Mouse (Mus musculus) liver, embryonic 12.5 days (tissue): ENCODE measurements around the gene Ccl12. TPM values are rescaled to one million over a fixed set of nuclear protein-coding genes. Genes with fewer than 3 reads are reported as not detected.

ENCODE experiments used
- polyA plus RNA-seq: library from polyadenylated mRNA; unstranded; fragments of >200 nt; fragmentation: Nextera tagmentation; extraction: Ambion mirVana; gene quantifications from 2 replicates; pipeline ENCODE4 v1.2.1, GENCODE M21; 2016

Ccl12 gene
- polyA plus RNA-seq, 1 experiment from 2014 or later: 0.50 TPM

Other genes with a start within 250 kb of the Ccl12 start
- not detected in 2 replicates for gene 5530401A14Rik, start 241.2 kb upstream of the Ccl12 start, polyA plus RNA-seq
- gene Asic2, start 133.4 kb upstream of the Ccl12 start, polyA plus RNA-seq: 0.06 and 0.11 TPM in 2 replicates
- 2.0 and 2.8 TPM in 2 replicates for gene Ccl2, start 66.3 kb upstream of the Ccl12 start, polyA plus RNA-seq
- gene Gm17268, start 63.3 kb upstream of the Ccl12 start, polyA plus RNA-seq: not detected in 2 replicates
- 0.62 and 0.68 TPM in 2 replicates for gene Ccl7, start 56.1 kb upstream of the Ccl12 start, polyA plus RNA-seq
- gene Ccl11, start 44.0 kb upstream of the Ccl12 start, polyA plus RNA-seq: 0.11 TPM in 1 of 2 replicates, not detected in the other
- not detected in 2 replicates for gene Ccl8, start 13.3 kb downstream of the Ccl12 start, polyA plus RNA-seq
- gene Ccl1, start 203.8 kb downstream of the Ccl12 start, polyA plus RNA-seq: not detected in 2 replicates